Mouse (Mus musculus) forebrain, embryonic 16.5 days (tissue): Measurements from ENCODE around the gene Cyp2s1. TPM values are rescaled to one million over a fixed set of nuclear protein-coding genes. Genes with fewer than 3 reads are reported as not detected.
"Not testable (repeated sequence)": the region's sequence is repeated elsewhere in the genome, so short reads cannot be mapped to it uniquely, and the experiment has no call there.

Source experiments
- ATAC-seq: fragments of 200-750 bp; cut with Nextera tagmentation; 2 replicates; pipeline ENCODE4 v1.8.0; 2017; ENCODE audit warnings: mild to moderate bottlenecking, moderate library complexity
- H3K27ac ChIP-seq: fragments of 300-500 bp; sonication (generic); 2 replicates; pipeline ENCODE4 v1.5.1; 2014; ENCODE audit warnings: low read length, control low read depth
- H3K27me3 ChIP-seq: fragments of 300-500 bp; sonication (generic); replicated peaks from 2 replicates; pipeline ENCODE4 v1.6.1; 2014; ENCODE audit warnings: low read length; ENCODE audit not compliant: control insufficient read depth, insufficient read depth
- H3K36me3 ChIP-seq: fragments of 300-500 bp; sonication (generic); 2 replicates; pipeline ENCODE4 v1.6.1; 2014; ENCODE audit not compliant: control insufficient read depth, insufficient read depth
- H3K4me1 ChIP-seq: fragments of 300-500 bp; sonication (generic); replicated peaks from 2 replicates; pipeline ENCODE4 v1.6.1; 2014; ENCODE audit warnings: low read length; ENCODE audit not compliant: control insufficient read depth, insufficient read depth
- H3K4me2 ChIP-seq: fragments of 300-500 bp; sonication (generic); 2 replicates; pipeline ENCODE4 v1.6.1; 2014; ENCODE audit warnings: mild to moderate bottlenecking, low read length, control low read depth
- H3K4me3 ChIP-seq: fragments of 300-500 bp; sonication (generic); replicated peaks from 2 replicates; pipeline ENCODE4 v1.5.1; 2014; ENCODE audit warnings: mild to moderate bottlenecking, low read length, control low read depth
- H3K9ac ChIP-seq: fragments of 300-500 bp; sonication (generic); replicated peaks from 2 replicates; pipeline ENCODE4 v1.6.1; 2014; ENCODE audit warnings: low read depth, low read length, control low read depth
- H3K9me3 ChIP-seq: fragments of 300-500 bp; sonication (generic); 2 replicates; pipeline ENCODE4 v1.6.1; 2016; ENCODE audit warnings: low read length; ENCODE audit not compliant: control insufficient read depth
- WGBS: fragments of 180-500 bp; shearing (Covaris S2); extraction: QIAGEN DNeasy Blood & Tissue Kit; methylation state at CpG from one replicate; pipeline ENCODE4 v1.1.7; 2014; 5-methylcytosine and 5-hydroxymethylcytosine counted together
- polyA plus RNA-seq: library from polyadenylated mRNA; unstranded; fragments of >200 nt; fragmentation: Nextera tagmentation; extraction: Ambion mirVana; gene quantifications from 2 replicates; pipeline ENCODE4 v1.2.1, GENCODE M21; 2015

The Cyp2s1 gene
- polyA plus RNA-seq, 1 experiment from 2014 or later: 1.1 TPM

DNA sequence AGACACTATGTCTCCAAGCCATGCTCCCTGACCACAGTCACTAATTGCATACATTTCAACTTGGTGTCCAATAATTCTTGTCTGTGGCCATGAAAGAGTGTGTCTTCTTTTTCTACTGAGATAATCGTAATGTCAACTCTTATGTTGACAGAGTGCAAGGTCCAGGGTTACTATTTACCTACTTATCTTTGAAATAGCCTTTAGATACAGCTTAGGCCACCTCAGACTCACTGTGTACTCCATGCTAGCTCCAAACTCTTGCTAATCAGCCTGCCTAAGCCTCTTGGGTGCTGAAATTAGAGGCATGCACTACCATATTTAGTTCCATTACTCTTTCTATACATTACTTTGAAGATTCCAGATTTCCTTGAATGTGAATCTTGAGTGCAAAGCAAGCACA lies 17.3 kb downstream of the Cyp2s1 start:
- Histone ChIP-seq H3K9me3 (no peaks in the 10 kb centered on the region; the same call in 1 of the 2 replicates), H3K4me3 (no peak overlapping the region), H3K4me1 (no peaks in the 10 kb centered on the region), H3K9ac (no peak overlapping the region), H3K4me2 (no peak overlapping the region), H3K27me3 (no peaks in the 10 kb centered on the region), H3K36me3 (no peaks in the 10 kb centered on the region), H3K27ac (no peak overlapping the region)
- no peak for ATAC-seq
- 94% methylated on average over 1 of the region's 1 CpGs for WGBS

DNA sequence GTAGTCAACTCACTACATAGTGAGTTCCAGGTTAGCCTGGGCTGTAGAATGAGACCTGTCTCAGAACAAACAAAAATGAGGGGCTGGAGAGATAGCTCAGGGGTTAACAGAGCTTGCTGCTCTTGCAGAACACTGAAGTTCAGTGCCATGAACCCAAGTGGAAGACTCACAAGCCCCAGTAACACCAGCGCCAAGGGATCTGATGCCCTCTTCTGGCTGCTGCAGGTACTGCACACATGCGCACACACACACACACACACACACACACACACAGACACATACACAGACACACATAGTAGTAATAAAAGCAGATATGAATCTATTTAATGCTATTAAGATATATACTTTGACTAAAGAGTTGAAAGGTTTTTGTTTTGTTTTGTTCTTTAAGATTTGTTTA lies 18.2 kb downstream of the Cyp2s1 start:
- Histone ChIP-seq H3K36me3 (no peaks in the 10 kb centered on the region), H3K4me2 (no peak overlapping the region), H3K27me3 (no peaks in the 10 kb centered on the region), H3K27ac (no peak overlapping the region), H3K9me3 (no peaks in the 10 kb centered on the region; the same call in 1 of the 2 replicates), H3K9ac (no peak overlapping the region), H3K4me1 (no peaks in the 10 kb centered on the region), H3K4me3 (no peak overlapping the region)
- no peak for ATAC-seq
- WGBS: 92% methylated on average over 2 of the region's 2 CpGs

DNA sequence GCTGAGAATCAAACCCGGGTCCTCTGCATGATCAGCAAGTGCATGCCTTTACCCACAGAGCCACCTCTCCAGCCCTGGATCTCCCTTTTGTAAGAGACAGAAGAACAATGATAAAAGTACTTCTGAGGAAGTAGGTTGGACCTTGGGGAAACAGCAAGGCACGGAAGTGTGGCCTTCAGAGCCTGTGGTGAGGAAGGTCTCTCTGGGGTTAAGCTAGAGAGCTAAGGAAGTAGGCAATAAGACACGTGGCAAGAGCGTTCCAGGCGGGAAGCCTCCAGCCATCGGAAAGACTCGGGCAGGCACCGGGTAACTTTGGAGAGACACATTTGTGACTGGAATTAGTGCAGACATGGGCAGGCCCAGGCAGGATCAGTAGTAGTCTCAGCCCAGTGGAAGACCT lies 21.9 kb downstream of the Cyp2s1 start:
- H3K9ac ChIP-seq: no peak overlapping the region
- no peak for ATAC-seq
- H3K4me2 ChIP-seq: no peak overlapping the region
- no peaks in the 10 kb centered on the region for H3K4me1 ChIP-seq
- no peaks in the 10 kb centered on the region; the same call in 1 of the 2 replicates for H3K9me3 ChIP-seq
- 89% methylated on average over 8 of the region's 8 CpGs for WGBS
- H3K36me3 ChIP-seq: no peaks in the 10 kb centered on the region
- no peak overlapping the region for H3K4me3 ChIP-seq
- H3K27me3 ChIP-seq: no peaks in the 10 kb centered on the region
- no peak overlapping the region for H3K27ac ChIP-seq

DNA sequence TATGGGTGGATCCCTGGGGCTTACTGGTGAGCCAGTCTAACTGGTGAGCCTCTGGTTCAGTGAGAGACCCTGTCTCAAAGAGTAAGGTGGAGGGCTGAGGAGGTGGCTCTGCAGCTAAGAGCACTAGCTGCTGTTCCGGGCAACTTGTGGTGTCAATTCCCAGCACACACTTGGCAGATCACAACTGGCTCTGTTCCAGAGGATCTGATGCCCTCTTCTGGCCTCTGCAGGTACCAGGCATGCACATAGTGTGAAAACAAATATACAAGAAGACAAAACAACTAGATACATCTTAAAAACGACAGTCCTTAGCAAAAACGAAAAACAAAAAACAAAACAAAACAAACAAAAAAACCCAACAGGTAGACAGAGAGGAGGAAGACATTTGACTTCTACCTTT lies 23.0 kb downstream of the Cyp2s1 start:
- no peak for ATAC-seq
- Histone ChIP-seq H3K4me2 (no peak overlapping the region), H3K4me3 (no peak overlapping the region), H3K4me1 (peaks cover 5% of the 10 kb centered on the region), H3K9ac (no peak overlapping the region), H3K27me3 (no peaks in the 10 kb centered on the region), H3K9me3 (no peaks in the 10 kb centered on the region; the same call in 1 of the 2 replicates), H3K36me3 (no peaks in the 10 kb centered on the region), H3K27ac (no peak overlapping the region)
- WGBS: 65% methylated on average over 3 of the region's 3 CpGs

DNA sequence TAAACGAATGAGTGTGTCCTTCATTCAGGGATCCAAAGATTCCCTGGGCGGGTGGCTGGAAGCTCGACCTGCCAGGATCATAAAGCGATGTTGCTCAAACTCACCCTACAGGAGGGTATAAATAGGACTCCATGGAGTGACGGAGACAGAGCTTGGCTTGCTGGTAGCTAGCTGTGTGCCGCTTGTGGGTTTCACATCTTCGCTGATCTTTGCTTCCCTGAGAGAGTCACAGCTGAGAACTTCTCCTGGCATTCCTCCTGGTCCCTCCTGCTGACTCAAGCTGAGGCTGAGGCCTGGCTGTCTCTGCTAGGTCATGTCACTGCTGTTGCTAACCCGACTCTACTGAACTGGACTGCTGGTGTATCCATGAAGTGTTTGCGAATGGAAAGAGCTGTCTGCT lies 23.7 kb downstream of the Cyp2s1 start:
- not testable (repeated sequence) for H3K27me3 ChIP-seq, H3K4me3 ChIP-seq, H3K27ac ChIP-seq, ATAC-seq, H3K9me3 ChIP-seq, H3K9ac ChIP-seq, H3K4me2 ChIP-seq, H3K36me3 ChIP-seq
- H3K4me1 ChIP-seq: peaks cover 12% of the 10 kb centered on the region
- WGBS: 79% methylated on average over 9 of the region's 9 CpGs

DNA sequence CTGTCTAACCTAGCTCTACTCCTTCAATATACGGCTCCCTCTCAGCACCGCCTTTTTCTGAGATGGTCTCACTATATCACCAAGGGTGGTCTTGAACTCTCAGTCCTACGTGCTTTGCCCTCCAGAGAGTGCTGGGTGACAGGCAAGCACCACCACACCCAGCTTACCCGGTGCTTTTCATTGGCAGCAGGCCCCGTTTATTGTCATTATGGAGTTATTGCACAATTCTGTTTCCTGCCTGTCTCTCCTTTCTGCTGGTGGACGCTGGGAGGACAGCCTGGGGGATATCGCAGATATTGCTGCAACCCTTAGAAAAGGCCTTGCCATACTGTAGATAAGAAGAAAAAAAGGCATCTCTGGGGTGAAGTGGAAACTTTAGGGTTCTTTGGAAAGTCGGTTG lies 26.1 kb downstream of the Cyp2s1 start:
- H3K4me1 ChIP-seq: peaks cover 19% of the 10 kb centered on the region
- no peaks in the 10 kb centered on the region for H3K36me3 ChIP-seq
- H3K27me3 ChIP-seq: no peaks in the 10 kb centered on the region
- no peak overlapping the region for H3K27ac ChIP-seq
- no peak overlapping the region for H3K4me2 ChIP-seq
- ATAC-seq: no peak
- H3K9ac ChIP-seq: no peak overlapping the region
- no peaks in the 10 kb centered on the region for H3K9me3 ChIP-seq
- H3K4me3 ChIP-seq: no peak overlapping the region
- 73% methylated on average over 8 of the region's 8 CpGs for WGBS

DNA sequence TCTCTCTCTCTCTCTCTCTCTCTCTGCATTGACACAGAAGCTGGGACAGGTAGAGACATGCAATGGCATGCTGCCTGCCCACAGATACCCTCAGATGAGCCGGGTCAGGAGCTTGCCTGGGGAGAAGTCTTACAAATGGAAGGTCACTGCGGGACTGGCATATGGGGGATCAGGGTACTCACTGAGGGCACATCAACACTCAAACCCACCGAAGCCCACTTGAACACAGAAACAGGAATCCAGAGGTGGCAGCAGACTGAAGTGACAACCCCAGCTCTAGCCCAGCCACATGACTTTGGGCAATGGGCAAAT lies 27.6 kb downstream of the Cyp2s1 start:
- Histone ChIP-seq H3K4me3 (no peak overlapping the region), H3K9ac (no peak overlapping the region), H3K4me1 (peaks cover 19% of the 10 kb centered on the region), H3K4me2 (peak overlapping the region; percentile 77), H3K27ac (no peak overlapping the region), H3K9me3 (no peaks in the 10 kb centered on the region), H3K27me3 (no peaks in the 10 kb centered on the region), H3K36me3 (no peaks in the 10 kb centered on the region)
- ATAC-seq: peak; percentile 4; the same call in 1 of the 2 replicates
- WGBS: 20% methylated on average over 3 of the region's 3 CpGs

DNA sequence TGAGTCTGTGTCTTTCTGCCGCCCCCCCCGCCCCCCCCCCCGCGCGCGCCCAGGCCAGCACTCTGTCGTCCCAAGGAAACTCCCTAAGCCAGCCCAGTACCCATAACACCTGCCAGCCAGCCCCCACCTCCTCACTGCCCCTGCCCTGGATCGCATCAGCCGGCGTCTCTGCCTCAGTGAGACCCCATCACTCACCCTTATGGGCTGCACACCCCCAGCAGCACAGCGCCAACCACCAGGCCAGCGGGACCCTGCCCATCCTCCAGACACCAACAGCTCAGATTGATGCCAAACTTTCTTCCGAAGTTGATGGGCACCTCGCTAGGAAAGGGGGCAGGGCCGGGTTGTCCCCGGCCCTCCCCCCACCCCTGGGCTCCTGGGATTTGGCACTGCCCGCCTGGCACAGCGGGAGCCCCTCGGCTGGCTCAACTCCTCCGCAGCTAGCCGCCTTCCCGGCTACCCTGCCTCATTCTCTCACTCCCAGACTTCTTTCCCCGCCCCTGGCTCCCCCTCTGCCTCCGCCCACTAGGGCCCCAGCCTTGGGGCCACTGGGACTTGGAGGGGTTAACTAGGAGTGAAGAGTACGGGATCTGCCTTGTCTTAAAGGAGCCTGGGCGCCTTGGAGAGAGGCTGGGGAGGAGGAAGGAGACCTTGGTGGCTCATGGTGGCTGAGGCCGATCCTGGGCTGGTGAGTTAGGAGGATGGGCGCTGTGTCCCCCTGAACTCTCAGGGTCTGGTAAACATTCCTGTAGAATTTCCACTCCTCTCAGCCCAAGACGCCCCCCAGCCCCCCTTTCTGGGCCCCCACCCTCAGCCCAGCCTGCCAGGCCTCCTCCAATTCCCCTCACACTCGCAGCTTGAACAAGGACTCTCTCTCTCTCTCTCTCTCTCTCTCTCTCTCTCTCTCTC lies 28.2 kb downstream of the Cyp2s1 start, which contains the start of gene Axl:
Gene Axl (minus strand): TSS at position 486 of the 909 bp plus-strand sequence.
- peak; percentile 88 for ATAC-seq
- peak within 1 kb of the TSS; percentile 77 for H3K4me2 ChIP-seq
- 0% methylated on average over 24 of the region's 30 CpGs for WGBS

DNA sequence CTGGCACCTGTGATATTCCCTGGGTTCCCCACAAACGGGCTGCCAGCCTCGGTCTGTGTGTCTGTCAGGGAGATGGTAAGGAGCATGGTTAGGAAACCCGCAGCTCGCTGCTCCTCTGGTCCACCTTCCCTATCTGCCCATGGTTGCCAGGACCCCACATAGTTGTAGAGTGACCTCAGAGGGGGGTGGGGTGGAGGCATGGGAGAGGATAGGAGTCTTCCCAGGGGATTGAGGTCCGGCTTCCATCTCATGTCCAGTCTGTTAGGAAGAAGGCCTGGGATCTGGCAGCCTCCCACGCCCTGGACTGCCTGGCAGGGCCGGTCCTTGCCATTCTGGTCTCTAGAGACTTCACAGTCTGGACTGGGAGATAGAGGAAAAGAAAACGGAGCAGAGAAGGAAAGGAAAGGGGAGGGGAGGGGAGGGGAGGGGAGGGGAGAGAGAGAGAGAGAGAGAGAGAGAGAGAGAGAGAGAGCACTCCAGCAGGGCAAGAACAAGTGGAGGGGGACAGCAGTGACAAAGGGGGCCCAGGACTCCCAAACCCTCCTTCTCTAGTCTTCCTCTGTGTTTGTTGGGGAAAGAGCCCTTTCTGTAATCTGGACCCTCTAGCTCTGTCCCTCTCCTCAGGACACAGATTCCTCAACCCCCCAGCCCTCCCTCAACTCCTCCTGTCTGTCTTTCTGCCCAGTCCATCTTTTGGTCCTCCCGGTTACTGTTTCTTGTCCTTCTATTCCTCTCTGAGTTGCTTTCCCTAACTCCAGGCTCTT lies 29.1 kb downstream of the Cyp2s1 start:
- H3K4me2 ChIP-seq: peak overlapping the region; percentile 77
- no peaks in the 10 kb centered on the region for H3K36me3 ChIP-seq
- peak overlapping the region; percentile 45 for H3K4me3 ChIP-seq
- peaks cover 19% of the 10 kb centered on the region for H3K4me1 ChIP-seq
- no peak overlapping the region for H3K27ac ChIP-seq
- no peaks in the 10 kb centered on the region for H3K27me3 ChIP-seq
- no peaks in the 10 kb centered on the region for H3K9me3 ChIP-seq
- 20% methylated on average over 9 of the region's 9 CpGs for WGBS
- peak overlapping the region; percentile 54; the same call in 1 of the 2 replicates for H3K9ac ChIP-seq
- ATAC-seq: peak; percentile 32

More for the DNA sequence above, 28.2 kb downstream of the Cyp2s1 start, which contains the start of gene Axl:
- peak within 1 kb of the TSS; percentile 54 for H3K9ac ChIP-seq
- no peak within 1 kb of the TSS for H3K27ac ChIP-seq
- no peaks in the 10 kb centered on the region for H3K9me3 ChIP-seq
- H3K36me3 ChIP-seq: no peaks in the 10 kb centered on the region
- H3K4me3 ChIP-seq: peak within 1 kb of the TSS; percentile 45
- no peaks in the 10 kb centered on the region for H3K27me3 ChIP-seq
- peaks cover 19% of the 10 kb centered on the region for H3K4me1 ChIP-seq
